15 mouse cellular contexts compared by ENCODE assay signal in genomic region chr2:161042874-161043273, GRCm38 (mm10).
DNase-seq lines count a peak whose midpoint lies in the region; ATAC-seq and TF ChIP-seq lines count a peak whose summit lies in the region.
"Had no signal": no experiment of that assay in that cellular context is flagged by ENCODE, and none has a peak within 500 bp of the region (broad histone marks: within the 10 kb centered on the region; RNA-seq: fewer than 3 reads in every experiment).

No protein-coding gene starts in this region.

- no peak for ATAC-seq in forebrain, postnatal 0 days
- no peak for ATAC-seq in liver, postnatal 0 days
- ATAC-seq in liver, embryonic 11.5 days (replicated peaks; ENCODE audit: low FRiP score) = no peak

- no peaks in the 10 kb centered on the region for H3K9me3 ChIP-seq in forebrain, postnatal 0 days (ENCODE audit: low read length)
- no peaks in the 10 kb centered on the region for H3K9me3 ChIP-seq in forebrain, embryonic 10.5 days
- no peaks in the 10 kb centered on the region for H3K9me3 ChIP-seq in liver, postnatal 0 days (ENCODE audit: low read length)
- no peaks in the 10 kb centered on the region for H3K9me3 ChIP-seq in liver, embryonic 11.5 days (ENCODE audit: control insufficient read depth, low read length)
- no peaks in the 10 kb centered on the region for H3K9me3 ChIP-seq in MEL (replicated peaks; ENCODE audit: insufficient read depth, low read length)
- H3K9me3 ChIP-seq: forebrain, embryonic 12.5 days; midbrain, embryonic 10.5 days had no signal

- no peak for TF ChIP-seq POLR2A in MEL (IDR thresholded peaks at IDR 0.05; ENCODE audit: control insufficient read depth in 1 of 2, insufficient read depth in 1 of 2, low read depth in 1 of 2, low read length in 2 of 2, poor library complexity in 1 of 2)
- TF ChIP-seq POLR2A in small intestine, adult 2 months (IDR thresholded peaks at IDR 0.05; ENCODE audit: low read depth, low read length) = no peak

- no peaks in the 10 kb centered on the region for H3K79me2 ChIP-seq in MEL (ENCODE audit: control insufficient read depth, insufficient read depth, low read length, poor library complexity)

- peaks cover 24% of the 10 kb centered on the region for H3K36me3 ChIP-seq in forebrain, postnatal 0 days (ENCODE audit: insufficient read depth)
- peaks cover 91% of the 10 kb centered on the region for H3K36me3 ChIP-seq in forebrain, embryonic 10.5 days (replicated peaks)
- H3K36me3 ChIP-seq in liver, postnatal 0 days (replicated peaks; ENCODE audit: insufficient read depth, low read length) = peaks cover 13% of the 10 kb centered on the region; the same call in 1 of the 2 replicates
- H3K36me3 ChIP-seq in liver, embryonic 11.5 days (ENCODE audit: control insufficient read depth, insufficient read depth, low read length) = peaks cover 12% of the 10 kb centered on the region; the same call in 1 of the 2 replicates
- H3K36me3 ChIP-seq in MEL (ENCODE audit: control insufficient read depth in 1 of 2, insufficient read depth in 2 of 2, low read length in 2 of 2) = peaks cover 0 to 5% of the 10 kb centered on the region in 2 experiments; a peak in 2 of 4 replicates
- H3K36me3 ChIP-seq in small intestine, adult 2 months (ENCODE audit: control insufficient read depth, insufficient read depth, low read length) = peaks cover 17% of the 10 kb centered on the region

- no peaks in the 10 kb centered on the region for H3K27me3 ChIP-seq in forebrain, postnatal 0 days (ENCODE audit: insufficient read depth, low read length)
- no peaks in the 10 kb centered on the region for H3K27me3 ChIP-seq in forebrain, embryonic 10.5 days (ENCODE audit: poor library complexity, severe bottlenecking)
- H3K27me3 ChIP-seq in liver, postnatal 0 days (ENCODE audit: insufficient read depth, low read length) = no peaks in the 10 kb centered on the region
- no peaks in the 10 kb centered on the region for H3K27me3 ChIP-seq in liver, embryonic 11.5 days (replicated peaks; ENCODE audit: control insufficient read depth, insufficient read depth, low read length)
- H3K27me3 ChIP-seq in MEL (ENCODE audit: control insufficient read depth in 1 of 2, insufficient read depth in 2 of 2, low read length in 2 of 2) = no peaks in the 10 kb centered on the region
- no peaks in the 10 kb centered on the region for H3K27me3 ChIP-seq in small intestine, adult 2 months (ENCODE audit: control insufficient read depth, insufficient read depth, low read length)
- H3K27me3 ChIP-seq: forebrain, embryonic 12.5 days had no signal

- peak; percentile 31 for TF ChIP-seq CTCF in forebrain, postnatal 0 days (IDR thresholded peaks at IDR 0.05; ENCODE audit: low read depth)
- TF ChIP-seq CTCF in liver, postnatal 0 days (IDR thresholded peaks at IDR 0.05; ENCODE audit: low read depth) = peak; percentile 49
- peak; percentile 43 to 63 (median 57) for TF ChIP-seq CTCF in MEL (IDR thresholded peaks at IDR 0.05 in 2 of 3, conservative IDR thresholded peaks at IDR 0.05 in 1 of 3; ENCODE audit: control insufficient read depth in 1 of 3, insufficient read depth in 1 of 3, low read depth in 2 of 3, low read length in 3 of 3, poor library complexity in 1 of 3, severe bottlenecking in 1 of 3)
- peak; percentile 40; the same call in 1 of the 2 replicates for TF ChIP-seq CTCF in small intestine, adult 2 months (IDR thresholded peaks at IDR 0.05; ENCODE audit: extremely low read depth, insufficient read length, insufficient replicate concordance, low read depth, low read length)

- TF ChIP-seq EP300 in liver, postnatal 0 days (IDR thresholded peaks at IDR 0.05; ENCODE audit: low read depth) = no peak
- TF ChIP-seq EP300 in MEL (IDR thresholded peaks at IDR 0.05; ENCODE audit: low read depth in 1 of 2, low read length in 2 of 2) = no peak

- H3K4me2 ChIP-seq in forebrain, postnatal 0 days (ENCODE audit: low read depth) = no peak overlapping the region
- H3K4me2 ChIP-seq in liver, postnatal 0 days (ENCODE audit: low read depth, low read length) = no peak overlapping the region
- H3K4me2 ChIP-seq in liver, embryonic 11.5 days = no peak overlapping the region
- H3K4me2 ChIP-seq: forebrain, embryonic 12.5 days had no signal

- no peak overlapping the region for H3K27ac ChIP-seq in forebrain, postnatal 0 days (ENCODE audit: low read depth, low read length)
- no peak overlapping the region for H3K27ac ChIP-seq in forebrain, embryonic 10.5 days
- H3K27ac ChIP-seq in liver, postnatal 0 days (ENCODE audit: low read depth) = no peak overlapping the region
- no peak overlapping the region for H3K27ac ChIP-seq in liver, embryonic 11.5 days (ENCODE audit: low read depth, low read length)
- no peak overlapping the region for H3K27ac ChIP-seq in MEL (ENCODE audit: control insufficient read depth, low read depth, low read length)
- H3K27ac ChIP-seq in small intestine, adult 2 months (ENCODE audit: insufficient read depth, low read depth, low read length) = no peak overlapping the region
- H3K27ac ChIP-seq: forebrain, embryonic 12.5 days; midbrain, embryonic 10.5 days had no signal

- no peak for DNase-seq in forebrain, postnatal 0 days
- DNase-seq in forebrain, embryonic 10.5 days (ENCODE audit: extremely low spot score, low spot score) = no peak
- no peak for DNase-seq in liver, postnatal 0 days
- no peak for DNase-seq in liver, embryonic 11.5 days (ENCODE audit: low spot score)
- peak; percentile 37 for DNase-seq in MEL (ENCODE audit: low read depth, low spot score)
- DNase-seq in embryo, embryonic 11 days = no peak
- no peak for DNase-seq in right cerebral cortex, postnatal 10 days (ENCODE audit: low spot score in 2 of 2)
- DNase-seq: cerebellum, adult 8-10 months; gastrocnemius, postnatal 25 days; kidney, postnatal 25 days; lung, adult 18-20 months; retina, postnatal 1 day had no signal

- 0 out of 2 replicates have a peak, but pooled peaks cover 6% of the 10 kb centered on the region for H3K4me1 ChIP-seq in forebrain, postnatal 0 days (ENCODE audit: insufficient read depth)
- no peaks in the 10 kb centered on the region for H3K4me1 ChIP-seq in forebrain, embryonic 10.5 days
- no peaks in the 10 kb centered on the region for H3K4me1 ChIP-seq in liver, postnatal 0 days (ENCODE audit: insufficient read depth)
- no peaks in the 10 kb centered on the region for H3K4me1 ChIP-seq in liver, embryonic 11.5 days (replicated peaks; ENCODE audit: control insufficient read depth, insufficient read depth, low read length)
- no peaks in the 10 kb centered on the region for H3K4me1 ChIP-seq in MEL (ENCODE audit: control insufficient read depth in 1 of 2, insufficient read depth in 2 of 2, low read length in 2 of 2)
- no peaks in the 10 kb centered on the region for H3K4me1 ChIP-seq in small intestine, adult 2 months (ENCODE audit: control insufficient read depth, insufficient read depth, insufficient read length, low read length)
- H3K4me1 ChIP-seq: forebrain, embryonic 12.5 days; midbrain, embryonic 10.5 days had no signal

- no peak overlapping the region for H3K9ac ChIP-seq in forebrain, postnatal 0 days
- H3K9ac ChIP-seq in liver, postnatal 0 days (replicated peaks) = no peak overlapping the region
- no peak overlapping the region for H3K9ac ChIP-seq in liver, embryonic 11.5 days (ENCODE audit: low read depth, low read length)
- no peak overlapping the region for H3K9ac ChIP-seq in MEL (ENCODE audit: control insufficient read depth, low read depth, low read length, poor library complexity, severe bottlenecking)
- H3K9ac ChIP-seq: forebrain, embryonic 12.5 days had no signal

- TF ChIP-seq RAD21 in MEL (IDR thresholded peaks at IDR 0.05; ENCODE audit: low read depth, low read length) = no peak; the same call in none of the 2 replicates

- 69% methylated on average over 3 of the region's 3 CpGs for WGBS in forebrain, postnatal 0 days
- 68% methylated on average over 3 of the region's 3 CpGs for WGBS in forebrain, embryonic 10.5 days
- 68% methylated on average over 3 of the region's 3 CpGs for WGBS in liver, postnatal 0 days (ENCODE audit: insufficient replicate concordance)
- 66% methylated on average over 3 of the region's 3 CpGs for WGBS in liver, embryonic 11.5 days
- 70% methylated on average over 3 of the region's 3 CpGs for WGBS in small intestine, adult 2 months

- no peak overlapping the region for H3K4me3 ChIP-seq in forebrain, postnatal 0 days (ENCODE audit: low read depth, low read length)
- no peak overlapping the region for H3K4me3 ChIP-seq in forebrain, embryonic 10.5 days
- no peak overlapping the region for H3K4me3 ChIP-seq in liver, postnatal 0 days (ENCODE audit: low read depth, low read length)
- H3K4me3 ChIP-seq in liver, embryonic 11.5 days (ENCODE audit: low read depth, low read length) = no peak overlapping the region
- no peak overlapping the region for H3K4me3 ChIP-seq in MEL (ENCODE audit: control insufficient read depth in 1 of 2, insufficient read depth in 1 of 2, low read depth in 2 of 2, low read length in 2 of 2)
- no peak overlapping the region for H3K4me3 ChIP-seq in small intestine, adult 2 months (ENCODE audit: low read depth, low read length)
- H3K4me3 ChIP-seq: forebrain, embryonic 12.5 days; midbrain, embryonic 10.5 days had no signal

TF ChIP-seq in MEL, 35 proteins besides CTCF, POLR2A, EP300 and RAD21:
- TF ChIP-seq GABPA (IDR thresholded peaks at IDR 0.05; ENCODE audit: low read depth, low read length) (no peak), SMC3 (IDR thresholded peaks at IDR 0.05; ENCODE audit: low read depth, low read length) (peak; percentile 29)
